Mouse (Mus musculus): ENCODE measurements around the gene Negr1.
"Not testable (repeated sequence)": the region's sequence is repeated elsewhere in the genome, so short reads cannot be mapped to it uniquely, and the experiment has no call there.

Negr1 gene

GRCm38 (mm10) chr3:156992811-156993210 lies 431.2 kb downstream of the Negr1 start:
- no peak for DNase-seq (ENCODE audit: low read depth, low spot score)

GRCm38 (mm10) chr3:156999177-156999808 lies 437.7 kb downstream of the Negr1 start:
- no peak for DNase-seq (ENCODE audit: low read depth, low spot score)

- no peak for DNase-seq (ENCODE audit: low read depth, low spot score)
Measured at GRCm38 (mm10) chr3:157021632-157022031, 460.0 kb downstream of the Negr1 start.

GRCm38 (mm10) chr3:157024580-157024979 lies 463.0 kb downstream of the Negr1 start:
- no peak for DNase-seq (ENCODE audit: low read depth, low spot score)

GRCm38 (mm10) chr3:157031513-157032142 lies 470.0 kb downstream of the Negr1 start:
- DNase-seq (ENCODE audit: low read depth, low spot score), result no peak

- no peak for DNase-seq (ENCODE audit: low read depth, low spot score)
Measured at GRCm38 (mm10) chr3:157036016-157036415, 474.4 kb downstream of the Negr1 start.

- no peak for DNase-seq (ENCODE audit: low read depth, low spot score)
Measured at GRCm38 (mm10) chr3:157036568-157036967, 475.0 kb downstream of the Negr1 start.

- no peak for DNase-seq (ENCODE audit: low read depth, low spot score)
Measured at GRCm38 (mm10) chr3:157040619-157041018, 479.0 kb downstream of the Negr1 start.

- DNase-seq (ENCODE audit: low read depth, low spot score), result no peak
Measured at GRCm38 (mm10) chr3:157044565-157044964, 483.0 kb downstream of the Negr1 start.

- DNase-seq (ENCODE audit: low read depth, low spot score), result not testable (repeated sequence)
Measured at GRCm38 (mm10) chr3:157064438-157064837, 502.8 kb downstream of the Negr1 start.

- DNase-seq (ENCODE audit: low read depth, low spot score), result no peak
Measured at GRCm38 (mm10) chr3:157066331-157066730, 504.7 kb downstream of the Negr1 start.

- DNase-seq (ENCODE audit: low read depth, low spot score), result no peak
Measured at GRCm38 (mm10) chr3:157079250-157079965, 517.8 kb downstream of the Negr1 start.

- DNase-seq (ENCODE audit: low read depth, low spot score), result no peak
Measured at GRCm38 (mm10) chr3:157079966-157080306, 518.3 kb downstream of the Negr1 start.

- DNase-seq (ENCODE audit: low read depth, low spot score), result no peak
Measured at GRCm38 (mm10) chr3:157080585-157080984, 519.0 kb downstream of the Negr1 start.

GRCm38 (mm10) chr3:157082808-157083784 lies 521.5 kb downstream of the Negr1 start:
- peak; percentile 10 for DNase-seq (ENCODE audit: low read depth, low spot score)

- no peak for DNase-seq (ENCODE audit: low read depth, low spot score)
Measured at GRCm38 (mm10) chr3:157085180-157085579, 523.6 kb downstream of the Negr1 start.

GRCm38 (mm10) chr3:157090051-157090450 lies 528.5 kb downstream of the Negr1 start:
- no peak for DNase-seq (ENCODE audit: low read depth, low spot score)

GRCm38 (mm10) chr3:157096284-157096683 lies 534.7 kb downstream of the Negr1 start:
- no peak for DNase-seq (ENCODE audit: low read depth, low spot score)

- DNase-seq (ENCODE audit: low read depth, low spot score), result no peak
Measured at GRCm38 (mm10) chr3:157097514-157097913, 535.9 kb downstream of the Negr1 start.

GRCm38 (mm10) chr3:157098417-157098816 lies 536.8 kb downstream of the Negr1 start:
- DNase-seq (ENCODE audit: low read depth, low spot score), result no peak

- DNase-seq (ENCODE audit: low read depth, low spot score), result no peak
Measured at GRCm38 (mm10) chr3:157104866-157105579, 543.4 kb downstream of the Negr1 start.
